Mouse (Mus musculus): ENCODE data around the gene Rasgef1b.

Gene Rasgef1b

DNA sequence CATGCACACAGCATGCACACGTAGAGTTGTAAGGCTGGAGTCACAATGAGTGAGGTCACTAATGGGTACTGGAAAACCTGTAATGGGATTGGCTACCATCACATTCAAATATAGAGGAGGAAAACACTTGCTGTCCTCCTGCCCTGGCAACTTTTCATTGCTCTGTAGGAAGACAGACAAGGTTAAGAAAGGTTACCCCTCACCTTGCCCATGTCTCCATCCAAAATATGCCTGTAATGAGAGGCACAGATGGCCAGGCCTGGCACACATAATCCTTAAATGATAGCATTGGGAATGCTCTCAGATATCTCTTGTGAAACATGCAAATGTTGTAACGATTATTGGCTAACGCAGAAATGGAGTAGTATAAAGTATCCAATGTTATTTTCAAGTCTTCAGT, 235.8 kb downstream of the Rasgef1b start:
- no peak for DNase-seq (ENCODE audit: low spot score)

DNA sequence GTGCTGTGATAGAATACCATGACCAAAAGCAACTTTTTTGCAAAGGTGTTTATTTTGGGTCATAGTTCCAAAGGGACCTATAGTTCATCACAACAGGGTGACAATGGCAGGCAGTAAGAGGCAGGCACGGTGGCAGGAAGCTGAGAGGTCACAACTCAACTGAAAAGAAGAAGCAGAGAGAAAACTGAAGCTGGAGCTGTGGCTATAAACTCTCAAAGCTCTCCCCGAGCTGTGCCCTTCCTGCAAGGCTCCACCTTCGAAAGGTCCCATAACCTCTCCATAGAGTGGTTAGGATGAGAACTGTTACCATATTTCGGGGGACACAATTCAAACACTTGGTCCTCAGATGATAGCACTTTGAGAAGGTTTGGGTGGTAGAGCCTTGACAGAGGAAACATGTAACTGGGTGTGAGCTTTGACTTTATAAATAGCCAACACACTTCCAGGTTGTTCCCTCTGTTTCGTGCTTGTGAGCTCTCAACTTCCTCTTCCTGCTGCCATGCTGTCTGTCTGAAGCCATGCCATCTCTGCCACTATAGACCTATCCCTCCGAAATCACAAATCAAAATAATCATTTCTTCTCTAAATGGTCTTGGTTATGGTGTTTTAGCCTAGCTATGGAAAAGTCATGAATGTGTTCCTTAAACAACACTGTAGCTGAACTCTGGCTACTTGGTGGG, 240.2 kb downstream of the Rasgef1b start:
- DNase-seq (ENCODE audit: low spot score), result no peak

DNA sequence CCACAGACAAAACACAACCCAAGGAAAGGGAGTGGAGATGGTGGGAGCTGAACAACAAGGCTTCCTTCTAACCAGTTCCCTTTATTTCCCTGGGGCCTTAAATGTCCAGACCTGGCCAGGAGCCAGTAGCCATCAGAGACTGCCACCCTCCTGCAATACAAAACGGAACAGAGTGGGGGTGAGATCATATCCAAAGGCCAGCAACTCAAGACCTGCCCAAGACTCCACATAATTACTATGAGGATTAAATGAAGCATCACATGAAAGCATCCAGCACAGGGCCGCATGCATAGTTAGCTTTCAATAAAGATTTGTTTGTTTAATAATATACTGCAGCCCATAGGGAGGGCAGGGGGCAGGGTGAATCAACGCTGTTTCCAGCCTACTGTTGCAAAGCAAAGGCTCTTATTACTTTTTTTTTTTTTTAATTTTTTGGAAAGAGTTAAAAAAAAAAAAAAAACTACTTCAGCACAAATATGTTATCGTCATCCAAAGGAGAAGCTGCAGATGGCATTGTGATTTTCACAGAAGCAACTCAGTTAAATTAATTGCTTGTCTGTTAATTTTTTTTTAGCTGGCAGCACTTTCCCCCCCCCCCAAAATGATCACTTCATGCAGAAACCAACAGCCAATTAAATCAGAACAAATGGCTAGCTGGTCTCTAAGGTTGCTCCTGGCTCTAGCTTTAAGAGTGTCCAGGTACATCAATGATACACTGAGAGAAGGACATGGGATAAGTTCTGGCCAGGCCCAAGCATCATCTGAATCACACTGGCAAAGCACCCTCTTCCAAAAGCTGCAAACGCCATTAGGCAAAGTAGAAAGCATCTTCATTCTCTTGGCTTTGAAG, 241.6 kb downstream of the Rasgef1b start:
- DNase-seq (ENCODE audit: low spot score), result no peak

DNA sequence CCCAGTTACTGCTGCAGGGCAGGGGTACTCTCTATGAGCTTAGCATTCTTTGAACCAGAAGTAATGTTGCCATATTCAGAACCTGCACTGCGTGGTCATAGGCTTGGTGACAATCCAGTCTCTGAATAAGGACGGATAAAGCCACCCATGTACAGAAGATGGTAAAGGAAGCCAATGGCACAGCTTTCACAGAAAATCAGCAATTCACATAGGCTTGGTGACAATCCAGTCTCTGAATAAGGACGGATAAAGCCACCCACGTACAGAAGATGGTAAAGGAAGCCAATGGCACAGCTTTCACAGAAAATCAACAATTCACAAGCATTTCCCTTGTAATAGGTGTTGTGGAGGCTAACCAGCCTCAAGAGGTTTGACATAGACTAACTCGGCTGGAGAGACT, 245.7 kb downstream of the Rasgef1b start:
- no peak for DNase-seq (ENCODE audit: low spot score)

DNA sequence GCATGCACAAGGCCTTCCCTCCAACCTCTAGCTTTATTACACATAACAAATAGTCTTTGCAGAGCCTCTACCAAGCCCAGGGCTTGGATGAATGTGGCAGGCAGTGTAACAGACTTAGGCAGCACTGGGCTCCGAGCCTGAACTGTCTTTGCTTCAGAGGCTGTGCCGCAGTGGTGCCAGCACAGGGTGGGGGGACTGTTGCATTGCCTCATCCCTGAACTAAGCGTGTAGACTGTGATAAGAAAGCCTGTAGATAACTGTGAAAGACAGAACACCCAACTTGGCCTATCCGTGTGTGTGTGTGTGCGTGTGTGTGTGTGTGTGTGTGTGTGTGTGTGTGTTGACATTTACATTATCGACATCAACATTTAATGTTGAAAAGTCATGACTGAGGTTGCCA, 246.3 kb downstream of the Rasgef1b start:
- no peak for DNase-seq (ENCODE audit: low spot score)

DNA sequence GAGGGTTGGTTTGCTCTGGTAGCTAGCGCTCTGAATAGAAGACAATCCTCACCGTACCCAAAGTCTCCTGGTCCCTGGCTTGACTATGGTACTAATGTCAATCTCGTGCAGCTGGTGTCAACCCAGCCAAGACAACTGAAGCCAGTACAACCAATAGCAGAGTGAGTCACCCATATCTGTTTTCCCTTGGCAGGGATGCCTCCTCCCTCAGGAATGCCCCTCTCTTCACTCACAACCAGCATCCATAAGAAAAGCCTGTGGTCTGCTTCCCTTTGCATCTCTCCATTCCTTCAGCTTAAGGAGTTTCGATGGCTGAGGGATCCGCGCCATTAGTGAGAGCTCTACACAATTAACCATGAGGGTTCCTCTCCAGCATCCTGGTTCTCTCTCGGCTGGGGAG, 246.8 kb downstream of the Rasgef1b start:
- no peak for DNase-seq (ENCODE audit: low spot score)

DNA sequence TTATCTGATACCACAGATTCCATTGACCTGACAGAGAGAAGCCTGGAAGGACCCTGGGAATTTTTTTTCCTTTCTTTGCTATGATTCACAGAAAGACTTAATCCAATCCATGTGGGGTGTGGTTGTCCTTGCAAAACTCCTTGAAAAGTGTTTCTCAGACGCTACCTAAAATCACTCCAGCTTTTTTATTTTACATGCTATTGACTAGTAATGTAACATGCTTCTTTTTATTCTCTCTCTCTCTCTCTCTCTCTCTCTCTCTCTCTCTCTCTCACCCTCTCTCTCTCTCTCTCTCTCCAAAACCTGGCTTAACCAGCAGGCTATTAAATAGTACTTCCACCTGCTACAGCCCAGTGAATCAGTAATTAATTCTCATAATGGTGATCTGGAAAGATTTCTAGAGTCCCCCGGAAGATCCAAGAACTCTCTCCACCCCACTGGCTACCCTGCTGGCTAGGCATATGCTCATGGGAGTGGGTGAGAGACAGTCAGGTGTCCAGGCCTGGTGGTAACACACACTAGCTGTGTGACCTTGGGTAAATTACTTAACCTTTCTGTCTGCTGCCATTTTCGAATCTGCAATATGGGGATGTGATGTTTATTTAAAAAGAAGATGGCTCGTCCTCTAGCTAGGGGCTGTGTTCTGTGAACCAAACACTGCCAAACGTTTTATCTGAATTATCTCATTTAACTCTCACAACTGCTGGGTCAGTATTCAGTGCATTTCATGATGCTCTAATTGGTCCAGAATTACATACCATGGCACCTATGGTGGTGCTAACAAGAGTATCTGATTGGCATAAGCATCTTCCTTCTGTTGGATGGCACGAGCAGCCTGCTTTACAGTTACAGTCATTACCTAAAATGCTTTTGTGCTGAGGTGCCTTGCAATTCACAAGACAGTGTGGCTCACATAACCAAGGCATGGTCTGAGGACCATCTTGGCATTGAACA, 248.5 kb downstream of the Rasgef1b start:
- DNase-seq (ENCODE audit: low spot score), result no peak

DNA sequence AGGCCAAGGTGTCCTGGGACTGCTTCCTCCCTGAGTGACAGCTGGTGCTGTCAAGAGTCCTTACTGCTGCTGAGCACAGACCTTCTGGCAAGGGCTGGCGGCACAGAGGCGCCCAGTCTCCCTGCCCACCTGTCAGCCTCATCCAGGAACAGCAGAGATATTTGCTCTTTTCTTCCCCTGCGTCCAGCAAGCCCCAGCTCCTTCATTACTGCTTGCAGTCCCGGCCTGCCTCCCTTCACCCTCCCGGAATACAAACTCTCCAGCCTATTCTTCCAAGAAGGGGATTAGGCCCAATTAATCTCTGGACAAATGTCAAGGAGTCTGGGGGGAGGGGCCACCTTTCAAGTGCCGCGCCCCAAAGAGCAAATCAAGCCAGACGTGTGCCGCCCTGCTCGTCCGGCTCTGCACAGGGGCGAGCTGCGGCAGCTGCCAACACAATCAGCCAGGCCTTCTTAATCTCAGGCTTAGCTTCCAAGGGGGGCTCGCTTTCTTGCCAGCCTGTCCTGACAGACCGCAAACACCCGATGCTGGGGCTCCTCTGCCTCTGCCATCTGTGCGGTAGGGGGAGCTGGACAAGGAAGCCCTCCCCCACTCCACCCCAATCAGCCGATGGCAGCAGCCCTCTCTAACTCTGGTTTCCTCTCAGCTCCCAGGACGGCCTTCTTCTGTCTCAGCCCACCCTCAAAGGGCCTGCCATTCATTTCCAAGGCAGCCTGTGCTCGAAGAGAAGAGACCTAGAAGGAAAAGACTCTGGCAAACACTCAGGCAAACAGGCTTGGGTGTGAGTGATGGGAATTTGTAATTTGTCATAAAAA, 249.4 kb downstream of the Rasgef1b start:
- no peak for DNase-seq (ENCODE audit: low spot score)

DNA sequence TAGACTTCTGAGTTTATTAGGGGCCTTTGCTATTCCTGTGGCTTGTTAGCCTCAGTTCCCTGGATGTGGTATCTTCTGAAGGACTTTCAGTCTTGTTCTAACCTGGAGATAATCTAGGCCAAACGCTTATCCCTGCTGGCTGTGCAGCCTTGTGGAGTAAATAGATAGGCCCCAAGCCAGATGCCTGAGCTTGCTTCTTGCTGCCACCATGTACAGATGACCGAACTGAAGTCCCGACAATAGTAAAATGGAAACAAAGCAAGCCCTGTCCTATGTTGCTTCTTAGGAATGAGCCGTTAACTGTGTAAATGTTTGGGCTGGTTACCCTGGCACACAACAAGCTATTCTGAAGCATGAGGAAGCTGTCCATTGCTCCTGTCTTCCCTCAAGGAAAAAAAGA, 250.1 kb downstream of the Rasgef1b start:
- DNase-seq (ENCODE audit: low spot score), result no peak

DNA sequence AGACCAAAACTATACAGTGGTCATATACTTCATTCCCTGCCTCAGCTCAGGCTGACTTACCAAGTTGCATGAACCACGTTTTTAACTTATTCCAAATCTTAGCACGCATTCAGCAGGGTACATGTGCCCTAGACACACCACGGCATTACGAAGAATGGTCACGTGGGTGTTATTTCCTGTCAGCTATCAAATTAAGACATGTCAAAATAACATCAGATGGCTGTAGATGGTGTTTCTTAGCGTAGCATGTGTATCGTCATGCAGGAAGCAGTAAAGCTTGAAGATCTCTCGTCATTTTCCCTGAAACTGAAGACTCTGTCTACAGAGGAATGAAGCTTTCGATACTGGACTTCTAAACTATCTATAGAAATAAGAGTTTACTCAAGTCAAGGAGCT, 251.4 kb downstream of the Rasgef1b start:
- no peak for DNase-seq (ENCODE audit: low spot score)

DNA sequence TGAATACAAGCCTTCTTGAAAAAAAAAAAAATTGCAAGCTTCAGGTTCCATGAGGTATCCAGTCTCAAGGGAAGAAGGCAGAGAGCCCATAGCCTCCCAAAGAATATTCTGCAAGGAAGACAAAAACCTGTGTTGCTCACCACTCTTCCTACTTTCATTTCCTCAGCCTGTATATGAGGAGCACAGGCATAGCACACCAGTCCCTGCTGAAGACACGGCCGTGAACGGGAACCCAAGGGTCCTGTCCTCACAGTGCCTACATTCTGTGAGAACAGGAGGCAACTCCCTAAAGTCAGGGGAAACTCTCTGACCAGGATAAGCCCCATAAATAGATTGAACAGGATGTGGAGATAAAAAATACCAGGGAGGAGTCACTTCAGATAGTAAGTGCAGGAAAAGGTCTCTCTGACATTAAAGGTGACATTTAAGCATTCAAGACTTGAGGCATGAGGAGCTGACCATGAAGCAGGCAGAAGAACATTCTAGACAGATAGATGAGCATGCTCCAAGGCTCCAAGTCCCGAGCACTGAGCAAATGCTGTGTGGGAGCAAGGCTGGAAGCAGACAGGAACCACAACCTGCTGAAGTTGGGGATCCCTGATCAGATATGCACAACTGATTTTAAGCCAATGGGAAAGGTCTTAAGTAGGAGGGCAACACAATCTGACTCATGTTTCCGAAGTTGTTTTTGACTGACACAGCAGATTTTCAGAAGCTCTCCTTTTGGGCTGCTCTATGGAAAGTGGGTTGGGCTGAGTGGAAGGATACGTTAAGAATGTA, 252.0 kb downstream of the Rasgef1b start:
- no peak for DNase-seq (ENCODE audit: low spot score)

DNA sequence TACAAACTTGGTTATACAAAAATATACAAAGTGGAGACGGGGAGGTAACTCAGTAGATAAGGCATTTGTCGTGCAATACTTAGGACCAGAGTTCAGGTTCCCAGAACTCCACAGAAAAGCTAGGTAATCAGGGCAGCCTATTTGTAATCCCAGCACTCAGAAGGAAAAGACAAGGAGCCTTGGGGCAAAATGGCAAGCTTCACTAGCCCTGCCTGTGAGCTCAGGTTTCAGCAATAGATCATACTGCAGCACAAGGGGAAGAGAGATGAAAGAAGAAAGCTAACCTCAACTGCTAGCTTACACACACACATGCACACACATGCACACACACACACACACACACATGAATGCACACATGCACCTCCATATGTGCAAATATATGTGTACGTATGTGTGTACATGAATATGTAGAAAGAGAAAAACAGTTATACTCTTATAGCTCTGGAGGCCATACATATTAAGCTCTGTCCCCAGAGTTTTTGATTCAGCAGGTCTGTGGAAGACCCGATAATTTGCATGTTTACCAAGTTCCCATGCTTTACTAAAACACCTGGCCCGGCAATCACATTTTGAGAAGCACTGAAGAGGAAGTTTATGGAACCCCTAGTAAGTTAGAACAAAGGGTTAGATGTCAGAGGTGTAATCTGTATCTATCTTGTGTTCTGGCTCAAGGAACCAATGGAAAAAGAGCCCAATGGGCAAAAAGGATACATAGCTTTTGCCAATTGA, 256.1 kb downstream of the Rasgef1b start:
- DNase-seq (ENCODE audit: low spot score), result no peak

DNA sequence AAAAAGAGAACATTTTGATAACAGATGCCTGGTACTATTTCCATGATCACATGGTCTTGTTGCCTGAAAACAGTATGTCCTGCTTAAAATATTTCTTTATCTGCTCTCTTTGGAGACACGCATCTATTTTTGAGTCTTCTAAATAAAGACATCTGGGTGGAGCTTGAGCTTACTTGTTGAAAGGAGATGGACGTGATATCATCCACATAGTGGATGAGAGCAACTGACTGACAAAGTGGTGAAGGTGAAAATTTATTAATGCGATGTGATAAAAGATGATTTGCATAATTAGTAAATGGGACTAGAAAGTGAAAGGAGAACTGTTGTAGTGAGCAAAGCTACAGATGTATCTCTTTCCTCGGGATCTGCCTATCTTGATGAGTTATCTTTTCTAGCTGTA, 257.1 kb downstream of the Rasgef1b start:
- DNase-seq (ENCODE audit: low spot score), result no peak

DNA sequence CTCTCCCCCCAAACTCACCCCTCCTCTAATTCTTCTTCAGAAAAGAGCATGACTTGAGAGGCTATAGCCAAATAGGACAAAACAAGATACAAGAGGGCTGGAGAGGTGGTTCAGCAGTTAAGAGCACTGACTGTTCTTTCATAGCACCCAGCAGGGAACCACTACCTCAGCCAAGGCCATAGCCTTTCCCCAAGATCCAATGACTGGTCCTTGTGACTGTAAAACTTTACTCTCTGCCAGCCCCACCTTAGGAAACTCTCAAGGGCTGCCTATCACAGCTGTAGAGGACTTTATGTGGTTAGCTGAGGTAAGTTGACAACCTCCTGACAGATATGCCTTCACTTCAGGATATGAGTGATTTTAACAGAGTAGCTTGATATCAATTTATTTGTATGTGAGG, 258.3 kb downstream of the Rasgef1b start:
- DNase-seq (ENCODE audit: low spot score), result no peak

DNA sequence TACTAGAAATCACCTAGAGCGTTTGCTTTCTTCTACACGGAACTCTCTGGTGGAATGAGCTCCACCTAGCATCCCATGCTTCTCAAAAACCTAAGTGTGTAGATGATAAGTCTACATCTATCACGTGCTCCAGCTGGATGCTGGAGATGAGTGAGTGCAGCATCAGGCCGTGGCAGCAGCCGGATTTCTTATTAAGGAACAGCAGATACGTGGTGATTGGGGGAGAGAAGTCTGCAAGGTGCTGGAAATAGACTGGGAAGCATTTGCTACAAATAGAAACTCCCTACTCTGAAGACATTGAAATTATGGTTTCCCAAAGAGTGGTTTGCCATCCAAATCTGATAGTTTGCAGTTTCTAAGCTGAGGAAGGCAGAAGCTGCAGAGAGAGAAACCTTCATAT, 269.9 kb downstream of the Rasgef1b start:
- DNase-seq (ENCODE audit: low spot score), result peak; percentile 43

DNA sequence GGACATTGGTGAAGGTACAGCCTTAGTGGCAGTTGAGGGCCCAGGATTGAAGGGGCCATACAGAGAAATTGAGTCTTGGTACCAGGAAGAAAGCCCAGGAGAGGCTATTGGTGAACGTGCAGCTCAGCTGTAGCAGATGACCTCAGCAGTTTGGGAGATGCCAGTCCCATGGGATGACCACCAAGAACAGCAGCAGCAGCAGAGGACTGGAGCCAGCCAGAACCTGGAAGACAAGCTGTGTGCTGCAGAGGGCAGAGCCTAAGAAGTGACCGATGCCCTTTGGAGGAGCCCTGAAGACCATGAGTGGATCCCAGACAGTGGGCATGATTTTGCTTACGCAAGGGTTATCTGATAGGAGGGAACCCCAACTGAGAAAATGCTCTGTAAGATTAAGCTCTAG, 271.6 kb downstream of the Rasgef1b start:
- no peak for DNase-seq (ENCODE audit: low spot score)

DNA sequence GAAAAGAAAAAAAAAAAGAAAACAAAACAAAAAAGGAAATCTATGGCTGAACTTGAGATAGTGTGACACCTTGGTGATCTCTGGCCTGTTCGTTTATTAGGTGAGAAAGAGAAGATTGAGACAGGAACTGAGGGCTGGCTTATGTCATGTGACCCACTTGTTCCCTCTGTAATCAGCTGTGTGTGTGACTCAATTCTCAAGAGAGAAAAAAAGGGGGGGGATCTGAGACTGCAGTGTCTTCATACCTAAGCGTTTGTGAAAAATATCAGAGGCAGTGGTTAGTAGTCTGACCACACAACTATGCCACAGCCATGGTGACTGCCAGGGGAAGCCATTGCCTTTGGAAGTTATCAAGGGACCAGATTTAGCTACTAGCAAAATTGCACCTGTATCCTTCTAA, 276.9 kb downstream of the Rasgef1b start:
- no peak for DNase-seq (ENCODE audit: low spot score)

DNA sequence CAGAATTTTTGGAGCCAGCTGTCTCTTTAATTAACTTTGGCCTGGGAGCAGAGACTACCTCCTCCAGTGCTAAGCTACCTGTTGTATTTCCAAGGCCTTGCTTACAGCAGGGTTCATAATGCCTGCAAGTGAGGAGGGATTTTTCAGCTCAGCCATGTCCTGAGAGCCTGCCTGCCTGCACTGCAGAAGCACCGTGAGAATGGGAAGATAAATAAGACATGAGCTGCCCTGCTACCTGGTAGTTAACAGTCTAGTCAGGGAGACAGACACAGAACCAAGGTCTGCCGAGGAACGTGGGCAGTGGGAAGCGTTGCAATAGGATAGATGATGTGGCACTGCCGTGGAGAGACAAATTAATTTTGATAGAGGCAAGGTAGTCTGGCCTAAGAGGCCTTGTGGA, 277.4 kb downstream of the Rasgef1b start:
- DNase-seq (ENCODE audit: low spot score), result no peak

DNA sequence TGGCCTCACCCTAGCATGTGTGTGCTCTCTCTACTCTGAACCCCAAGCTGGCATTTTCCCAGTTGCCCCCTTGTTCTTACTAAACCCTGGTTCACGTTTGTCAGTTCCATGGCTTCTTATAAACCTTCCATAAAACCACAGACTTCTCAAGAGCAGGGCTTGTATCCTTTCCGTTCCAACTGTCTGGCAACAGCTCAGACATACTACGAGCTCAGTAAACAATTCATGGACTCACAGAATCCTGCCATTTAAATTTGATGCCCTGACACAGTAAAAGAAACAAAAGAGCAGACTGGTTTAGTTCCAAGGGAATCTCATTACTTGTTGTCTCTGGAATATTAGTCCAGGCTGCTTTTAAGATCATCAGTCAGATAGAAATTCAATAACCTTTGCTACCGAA, 277.9 kb downstream of the Rasgef1b start:
- DNase-seq (ENCODE audit: low spot score), result no peak

DNA sequence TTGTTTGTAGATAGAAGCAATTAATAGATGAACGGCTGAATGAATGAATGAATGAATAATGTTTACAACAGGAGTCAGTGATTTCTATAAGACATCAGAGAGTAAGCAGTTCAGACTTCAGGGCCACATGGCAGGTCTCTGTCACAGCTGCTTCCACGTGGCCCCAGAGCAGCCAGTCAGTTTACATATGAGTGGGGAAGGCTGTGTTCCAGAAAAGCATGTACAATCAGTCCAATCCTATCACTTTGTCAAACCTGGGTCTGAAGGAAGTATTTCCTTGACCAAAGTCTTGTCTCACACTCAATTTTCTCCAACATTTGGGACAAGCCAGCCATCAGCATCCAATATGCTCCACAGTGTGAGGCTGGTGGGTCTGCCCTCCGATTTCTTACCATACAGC, 278.4 kb downstream of the Rasgef1b start:
- no peak for DNase-seq (ENCODE audit: low spot score)

Measured in left cerebral cortex, adult 11 months (tissue).